Comparison of ENCODE assay signal across 17 mouse cellular contexts in genomic region chr13:71452258-71452657, GRCm38 (mm10).
"Had no signal": no experiment of that assay in that cellular context is flagged by ENCODE, and none has a peak within 500 bp of the region (broad histone marks: within the 10 kb centered on the region; RNA-seq: fewer than 3 reads in every experiment).

No protein-coding gene starts in this region.

- H3K4me2 ChIP-seq: lung, embryonic 15.5 days; midbrain, embryonic 11.5 days; midbrain, embryonic 13.5 days; midbrain, embryonic 15.5 days; neural tube, embryonic 12.5 days; stomach, embryonic 15.5 days had no signal

- H3K27me3 ChIP-seq: megakaryocyte, embryonic 14.5 days; stomach, embryonic 15.5 days had no signal

- H3K36me3 ChIP-seq: lung, embryonic 15.5 days; midbrain, embryonic 13.5 days; midbrain, embryonic 15.5 days; neural tube, embryonic 12.5 days; stomach, embryonic 15.5 days had no signal

- H3K27ac ChIP-seq: lung, embryonic 15.5 days; macrophage; midbrain, embryonic 13.5 days; midbrain, embryonic 15.5 days; neural tube, embryonic 12.5 days; stomach, embryonic 15.5 days; stomach, postnatal 0 days had no signal

- ATAC-seq: liver, postnatal 0 days; lung, postnatal 0 days; midbrain, embryonic 13.5 days; midbrain, embryonic 15.5 days had no signal

- H3K4me3 ChIP-seq: lung, embryonic 15.5 days; megakaryocyte, embryonic 14.5 days; midbrain, embryonic 13.5 days; midbrain, embryonic 15.5 days; neural tube, embryonic 12.5 days; stomach, embryonic 15.5 days had no signal

- DNase-seq: liver, postnatal 0 days; lung, adult 2 months; lung, postnatal 14 days; right cerebral cortex, postnatal 14 days; thymus, adult 2 months; thymus, postnatal 25 days; thymus, postnatal 4 days had no signal

- H3K9me3 ChIP-seq: lung, embryonic 15.5 days; midbrain, embryonic 13.5 days; midbrain, embryonic 15.5 days; neural tube, embryonic 12.5 days; stomach, embryonic 15.5 days had no signal

- H3K9ac ChIP-seq: liver, postnatal 0 days; lung, embryonic 15.5 days; midbrain, embryonic 13.5 days; midbrain, embryonic 15.5 days; neural tube, embryonic 12.5 days; stomach, embryonic 15.5 days had no signal

- H3K4me1 ChIP-seq: lung, embryonic 15.5 days; megakaryocyte, embryonic 14.5 days; midbrain, embryonic 13.5 days; midbrain, embryonic 15.5 days; neural tube, embryonic 12.5 days; stomach, embryonic 15.5 days had no signal
